Mouse (Mus musculus) adrenal gland, postnatal 36 days (tissue): ENCODE measurements at regions not wholly inside any gene's neighbourhood (a gene's known extent, or its start where the extent isn't known, plus 50 kb on each side); places are given as distances from the start of the nearest gene placed in this dataset.

Experiments used
- DNase-seq, 2 experiments: peaks; one replicate each; pipeline ENCODE4 v3.0.0; 2021; ENCODE audit warnings: mixed read lengths in 1 of 2

GRCm38 (mm10) chr1:149760440-149760839, 200.7 kb downstream of the Pla2g4a start:
- DNase-seq = no peak

DNA sequence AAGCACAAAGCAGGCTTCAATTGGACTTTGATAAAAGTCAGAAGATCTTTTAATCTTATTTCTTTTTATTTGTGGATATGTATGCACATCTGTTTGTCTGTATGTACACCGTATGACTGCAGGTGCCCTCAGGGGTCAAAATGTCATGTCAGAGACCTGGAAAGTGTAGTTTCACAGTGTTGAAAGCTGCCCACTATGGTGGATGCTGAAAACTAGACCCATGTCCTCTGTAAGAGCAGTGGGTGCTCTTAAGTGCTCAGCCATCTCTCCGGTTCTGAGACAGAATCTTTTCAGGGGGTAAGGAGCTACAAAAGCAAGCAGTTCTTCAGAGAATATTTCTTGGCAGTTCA, 202.3 kb downstream of the Pla2g4a start:
- no peak for DNase-seq

- no peak for DNase-seq
Observed at GRCm38 (mm10) chr1:149758092-149758782, 202.9 kb downstream of the Pla2g4a start.

DNA sequence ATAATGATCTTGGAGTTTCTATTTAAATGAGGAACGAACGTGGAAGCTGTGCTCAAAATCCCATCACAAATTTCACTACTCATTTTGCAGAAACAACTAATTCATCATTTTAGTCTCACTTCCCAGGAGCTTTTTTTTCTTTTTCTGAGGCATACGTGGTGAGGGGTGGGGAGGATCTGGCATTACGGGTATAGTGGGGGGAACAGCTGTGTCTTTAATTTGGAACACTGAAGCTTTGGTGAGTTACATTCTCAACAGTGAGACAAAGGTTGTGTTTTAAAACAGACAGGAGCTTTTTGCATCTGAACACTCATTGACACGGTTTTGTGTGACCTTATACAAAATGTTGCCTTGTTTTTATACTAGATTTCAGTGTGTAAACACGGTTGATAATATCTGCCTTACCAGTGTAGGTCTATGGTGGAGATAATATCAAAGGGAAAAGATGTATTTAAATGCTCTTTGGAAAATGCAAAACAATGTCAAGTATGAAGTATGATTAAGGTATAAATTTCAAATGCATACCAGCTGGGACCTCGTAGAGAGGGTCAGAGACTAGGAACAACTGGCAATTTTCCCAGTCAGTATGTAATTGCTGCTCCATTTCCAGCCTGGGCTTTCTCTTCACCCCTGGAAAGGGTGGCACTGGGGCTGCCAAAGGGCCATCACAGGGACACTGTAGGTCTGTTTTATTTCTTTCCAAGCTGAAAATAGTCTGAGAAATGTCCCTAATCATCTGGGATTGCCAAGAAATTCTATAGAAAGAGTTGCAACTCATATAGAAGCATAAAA, 207.6 kb downstream of the Pla2g4a start:
- no peak for DNase-seq

- DNase-seq = no peak
Observed at GRCm38 (mm10) chr1:149749405-149749804, 211.7 kb downstream of the Pla2g4a start.

GRCm38 (mm10) chr1:149738959-149739358, 222.1 kb downstream of the Pla2g4a start:
- DNase-seq = peak; percentile 24 to 45

DNA sequence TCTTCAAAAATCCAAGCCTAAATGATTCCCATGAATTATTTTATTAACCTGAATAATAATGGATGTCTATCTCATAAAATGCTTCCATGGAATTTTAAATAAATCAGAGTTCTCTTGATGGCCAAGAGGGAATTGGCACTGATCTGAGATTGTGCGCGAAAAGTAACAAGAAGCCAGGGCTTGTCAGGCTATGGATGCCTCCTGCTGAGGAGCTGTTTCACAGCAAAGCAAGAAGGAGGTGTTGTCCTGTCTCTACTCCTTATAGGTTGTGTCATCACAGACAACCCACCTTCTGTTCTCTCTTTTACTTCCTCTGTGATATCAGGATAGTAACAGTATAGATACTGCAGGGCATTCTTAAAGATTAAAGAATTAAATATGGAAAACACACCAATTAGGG, 226.8 kb downstream of the Pla2g4a start:
- no peak for DNase-seq

DNA sequence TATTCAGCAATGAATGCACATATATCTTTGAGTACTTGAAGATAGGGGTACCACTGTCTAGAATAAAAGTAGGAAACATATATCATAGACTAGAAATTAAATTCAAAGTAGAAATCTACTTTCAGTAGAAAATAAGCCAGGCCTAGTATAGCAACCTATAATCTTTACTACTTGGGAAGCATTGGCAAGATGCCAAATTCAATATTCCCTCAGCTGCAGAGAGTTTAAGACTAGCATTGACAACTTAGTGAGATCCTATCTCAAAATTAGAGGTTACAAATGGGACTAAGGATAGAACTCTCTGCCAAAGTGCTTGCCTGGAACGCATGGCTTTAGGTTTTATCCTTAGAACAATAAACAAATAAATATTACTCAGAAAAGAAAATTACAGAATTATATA, 245.9 kb downstream of the Pla2g4a start:
- DNase-seq = no peak

DNA sequence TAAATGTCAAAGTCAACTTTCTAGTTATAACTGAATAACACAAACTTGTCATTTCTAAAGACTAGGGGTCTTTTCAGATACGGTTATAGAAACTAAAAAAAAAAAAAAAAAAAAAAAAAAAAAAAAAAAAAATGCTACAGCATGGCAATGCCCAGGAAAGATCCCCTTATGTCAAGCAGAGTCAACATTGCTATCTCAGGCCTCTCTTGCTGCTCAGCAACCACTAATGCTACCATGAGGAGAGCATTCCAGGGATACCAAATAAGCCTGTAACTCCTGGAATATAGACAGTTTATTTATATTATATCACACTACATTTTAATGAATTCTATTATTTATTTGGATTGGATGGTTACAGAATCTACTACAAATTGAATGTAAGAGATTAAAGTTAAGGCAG, 248.8 kb downstream of the Pla2g4a start:
- no peak for DNase-seq

DNA sequence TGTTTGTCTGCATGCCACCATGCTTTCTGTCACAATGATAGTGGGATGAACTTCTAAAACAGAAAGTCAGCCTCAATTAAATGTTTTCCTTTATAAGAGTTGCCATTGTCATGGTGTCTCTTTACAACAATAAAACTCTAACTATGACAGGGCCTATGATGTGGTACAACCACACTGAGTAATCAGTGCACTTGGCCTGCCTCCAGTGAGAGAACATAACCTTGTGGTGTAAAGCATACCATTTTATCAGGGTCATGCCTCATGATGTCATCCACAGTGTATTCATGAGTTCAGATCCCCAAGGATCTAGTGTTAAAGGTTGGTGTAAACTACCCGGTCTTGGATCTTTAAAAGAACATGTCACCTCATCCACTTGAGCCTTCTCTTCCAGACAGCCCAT, 255.9 kb downstream of the Pla2g4a start:
- peak; percentile 5 to 10 for DNase-seq

DNA sequence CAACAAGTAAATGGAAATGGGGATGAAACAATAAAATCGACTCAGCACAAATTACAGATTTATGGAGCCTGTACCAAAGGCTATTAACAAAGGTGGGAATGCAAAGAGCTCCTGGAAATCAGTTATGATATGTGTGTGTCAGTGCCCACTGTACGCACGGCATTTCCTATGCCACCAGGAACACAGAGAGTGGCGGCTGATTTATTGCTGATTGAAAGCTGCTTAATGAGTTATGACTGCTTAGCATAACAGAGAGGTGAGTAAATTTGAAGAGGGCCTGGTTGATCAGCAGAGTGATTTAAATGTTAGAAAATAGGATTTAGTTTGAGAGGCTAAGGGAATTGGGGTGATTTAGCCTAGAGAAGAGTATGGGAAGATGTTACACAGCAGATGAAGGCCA, 261.7 kb downstream of the Pla2g4a start:
- DNase-seq = no peak

DNA sequence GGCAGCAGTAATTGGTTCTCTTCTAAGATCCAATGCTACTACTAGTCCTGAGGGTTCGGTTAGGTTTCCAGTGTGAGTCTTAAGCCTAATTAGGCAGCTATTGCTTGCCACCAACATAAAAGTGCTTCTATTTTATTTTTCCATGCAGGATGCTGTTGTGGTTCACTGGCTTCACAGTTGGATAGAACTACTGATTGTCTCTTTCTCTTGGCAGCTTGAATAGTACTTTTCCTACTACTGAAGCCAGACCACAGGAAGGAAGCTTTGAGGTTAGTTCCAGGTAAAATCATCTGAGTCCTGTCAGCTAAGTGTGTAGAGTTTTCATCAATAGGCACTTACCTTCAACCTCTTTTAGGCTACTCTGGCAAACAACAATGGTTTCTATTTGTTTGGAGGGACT, 286.9 kb downstream of the Pla2g4a start:
- DNase-seq = no peak

GRCm38 (mm10) chr1:149672571-149672970, 288.5 kb downstream of the Pla2g4a start:
- DNase-seq = no peak

- no peak for DNase-seq
Observed at GRCm38 (mm10) chr1:149672117-149672516, 289.0 kb downstream of the Pla2g4a start.

DNA sequence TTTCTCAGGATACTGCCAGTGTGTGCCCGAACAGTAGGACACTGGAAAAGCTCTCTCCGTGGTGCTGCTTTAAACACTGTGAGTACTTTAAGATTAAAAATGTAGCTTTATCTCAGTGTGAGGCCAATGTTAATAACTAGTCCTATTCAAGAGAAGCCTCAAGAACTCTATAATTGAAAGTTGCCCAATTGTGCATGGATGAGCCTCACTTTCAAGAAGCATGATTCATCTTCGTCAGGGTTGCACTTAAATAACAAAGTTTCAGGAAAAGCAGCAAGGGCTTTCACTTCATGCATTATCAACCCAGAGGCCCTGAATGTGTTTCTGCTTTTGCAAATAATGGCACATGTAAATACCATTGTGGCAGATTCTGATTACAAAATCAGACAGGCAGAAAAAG, 290.0 kb downstream of the Pla2g4a start:
- no peak for DNase-seq
